Mouse (Mus musculus) Patski (cell line): ENCODE data around the gene Bdp1. TPM values are rescaled to one million over a fixed set of nuclear protein-coding genes. Genes with fewer than 3 reads are reported as not detected.
"Not testable (repeated sequence)": the region's sequence is repeated elsewhere in the genome, so short reads cannot be mapped to it uniquely, and the experiment has no call there.

Experiments used
- ATAC-seq: fragments of 100-300 bp; one replicate; pipeline ENCODE4 v1.8.0; 2021
- CTCF ChIA-PET: fragments of 350-600 bp; sonication (Branson Sonifier 250); formaldehyde crosslinking; loops from one replicate; lab custom pipeline; 2022; ENCODE audit warnings: inconsistent platforms; lab: Charles Lee
- POLR2A ChIA-PET: fragments of 350-600 bp; sonication (Branson Sonifier 250); formaldehyde crosslinking; loops from one replicate; lab custom pipeline; 2022; ENCODE audit warnings: antibody characterized with exemption, inconsistent platforms; lab: Charles Lee
- DNase-seq: peaks from one replicate; pipeline ENCODE4 v3.0.0-alpha.2; 2011; ENCODE audit warnings: low read depth, low spot score
- H3K27me3 ChIP-seq: fragments of 371-371 bp; one replicate; pipeline ENCODE4 v1.5.1; 2021
- CTCF ChIP-seq: fragments of 100-300 bp; IDR thresholded peaks from one replicate; pipeline ENCODE4 v1.5.1; 2021
- in situ Hi-C: fragments of 300-500 bp; cut with MboI; formaldehyde crosslinking; loops from 3 replicates; pipeline ENCODE4 v1.11.1; 2018; ENCODE audit warnings: low pct_unique_long_range_greater_than_20kb, mixed read lengths
- polyA plus RNA-seq: library from polyadenylated mRNA; unstranded; gene quantifications from one replicate; pipeline ENCODE4 v1.2.3, GENCODE M21; 2021

The Bdp1 gene
- polyA plus RNA-seq, 1 experiment from 2014 or later, result 17.8 TPM

DNA sequence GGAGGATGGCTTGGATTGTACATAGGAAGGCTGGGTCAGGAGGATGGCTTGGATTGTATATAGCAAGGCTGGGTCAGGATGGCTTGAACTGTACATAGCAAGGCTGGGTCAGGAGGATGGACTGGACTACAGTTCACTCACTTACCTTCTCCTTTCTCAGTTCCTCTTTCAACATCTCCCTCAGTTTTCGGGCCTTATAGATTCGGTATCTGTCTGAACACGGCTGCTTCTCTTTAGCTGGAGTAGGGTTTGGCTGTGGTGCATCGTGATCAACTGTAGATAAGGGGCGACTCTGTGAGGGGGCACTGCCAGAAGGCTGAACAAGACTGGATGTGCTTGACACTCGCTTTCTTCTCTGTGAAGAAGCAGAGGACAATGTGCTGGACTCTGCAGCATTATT, 5.1 kb downstream of the Bdp1 start:
- in situ Hi-C loops, result loop anchor here (25.0 kb wide), 1 partner anchor 538 kb away; no protein-coding TSS in a partner anchor
- DNase-seq (no peak), ATAC-seq (no peak)
- no peak for TF ChIP-seq CTCF
- POLR2A ChIA-PET, result no interaction called here
- no peaks in the 10 kb centered on the region for H3K27me3 ChIP-seq
- CTCF ChIA-PET, result interaction anchor here (2.2 kb wide), 1 partner anchor 15 kb away, joined by 10 read pairs; no protein-coding TSS in a partner anchor

DNA sequence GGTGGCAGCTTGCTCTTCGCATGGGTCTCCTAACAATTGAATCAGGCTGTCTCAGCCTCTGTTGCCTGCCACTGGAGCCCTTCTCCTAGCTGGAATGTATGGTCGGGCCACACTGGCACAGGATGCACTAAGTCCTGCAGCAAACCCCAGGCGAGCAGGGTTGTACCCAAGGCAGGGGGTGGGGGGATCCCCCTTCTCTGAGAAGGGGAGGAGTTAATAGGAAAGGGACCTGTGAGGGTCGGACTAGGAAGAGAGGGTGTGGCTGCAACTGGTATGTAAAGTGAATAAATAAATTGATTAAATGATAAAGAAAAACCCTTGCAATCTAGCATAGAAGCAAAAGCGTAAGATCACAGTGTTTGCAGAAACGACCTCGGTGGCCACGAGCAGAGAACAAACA, 32.4 kb downstream of the Bdp1 start:
- CTCF ChIA-PET, result no interaction called here
- H3K27me3 ChIP-seq, result no peaks in the 10 kb centered on the region
- DNase-seq, result no peak
- POLR2A ChIA-PET, result no interaction called here
- no peak for TF ChIP-seq CTCF
- no peak for ATAC-seq
- in situ Hi-C loops, result no loop called here

DNA sequence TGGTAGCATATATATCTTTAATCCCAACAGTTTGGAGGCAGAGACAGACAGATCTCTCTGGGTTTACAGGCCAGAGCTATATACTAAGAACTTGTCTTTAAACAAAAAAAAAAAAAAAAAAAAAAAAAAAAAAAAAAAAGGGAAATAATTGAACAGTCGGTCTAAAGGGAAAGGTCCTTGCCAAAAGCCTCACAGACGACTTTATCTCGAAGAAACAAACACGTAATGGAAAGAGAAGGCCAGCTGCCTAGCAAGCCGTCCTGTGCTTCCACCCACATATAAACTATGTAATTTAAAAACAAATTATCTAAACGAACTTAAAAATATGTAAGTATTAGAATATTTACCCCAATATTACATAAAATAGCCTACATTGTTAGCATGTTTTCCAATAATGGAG, 36.0 kb downstream of the Bdp1 start:
- CTCF ChIA-PET, result interaction anchor here (1.4 to 1.7 kb wide), 2 partner anchors 17 to 33 kb away, joined by 3 read pairs; no protein-coding TSS in a partner anchor
- DNase-seq (no peak), ATAC-seq (no peak)
- in situ Hi-C loops, result no loop called here
- no peaks in the 10 kb centered on the region for H3K27me3 ChIP-seq
- POLR2A ChIA-PET, result no interaction called here
- no peak for TF ChIP-seq CTCF

DNA sequence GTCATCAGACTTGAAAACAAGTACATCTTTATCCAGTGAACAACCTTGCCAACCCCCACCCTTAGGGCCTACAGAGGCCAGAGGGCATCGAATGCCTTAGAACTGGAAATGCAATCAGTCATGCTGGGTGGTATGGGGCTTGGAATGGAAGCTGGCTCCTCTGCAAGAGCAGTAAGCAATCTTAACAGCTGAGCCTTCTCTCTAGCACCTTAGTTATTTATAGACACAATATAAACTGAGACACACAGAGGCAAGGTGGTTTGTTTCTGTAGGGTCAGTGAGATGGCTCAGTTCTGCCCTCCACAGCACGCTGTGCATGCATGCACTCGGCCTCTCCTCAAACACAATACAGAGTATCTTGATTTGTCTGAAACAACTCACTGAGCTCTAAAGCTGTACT, 39.9 kb downstream of the Bdp1 start:
- ATAC-seq (no peak), DNase-seq (no peak)
- CTCF ChIA-PET, result interaction anchor here (0.8 kb wide), 1 partner anchor 31 kb away, joined by 3 read pairs; no protein-coding TSS in a partner anchor
- H3K27me3 ChIP-seq, result no peaks in the 10 kb centered on the region
- in situ Hi-C loops, result no loop called here
- TF ChIP-seq CTCF, result no peak
- POLR2A ChIA-PET, result no interaction called here

DNA sequence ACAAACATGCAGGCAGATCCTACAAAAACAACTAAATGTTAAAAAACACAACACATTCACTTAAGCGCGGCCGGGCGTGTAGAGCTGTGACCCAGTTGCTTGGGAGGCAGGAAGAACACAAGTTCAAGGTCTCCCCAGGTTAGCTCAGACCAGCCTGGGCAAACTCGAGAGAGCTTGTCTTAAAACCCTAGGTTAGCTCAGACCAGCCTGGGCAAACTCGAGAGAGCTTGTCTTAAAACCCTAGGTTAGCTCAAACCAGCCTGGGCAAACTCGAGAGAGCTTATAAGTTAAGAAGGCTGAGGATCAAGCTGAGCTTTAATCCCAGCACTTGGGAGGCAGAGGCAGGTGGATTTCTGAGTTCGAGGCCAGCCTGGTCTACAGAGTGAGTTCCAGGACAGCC, 46.1 kb downstream of the Bdp1 start:
- in situ Hi-C loops, result not testable (repeated sequence)

DNA sequence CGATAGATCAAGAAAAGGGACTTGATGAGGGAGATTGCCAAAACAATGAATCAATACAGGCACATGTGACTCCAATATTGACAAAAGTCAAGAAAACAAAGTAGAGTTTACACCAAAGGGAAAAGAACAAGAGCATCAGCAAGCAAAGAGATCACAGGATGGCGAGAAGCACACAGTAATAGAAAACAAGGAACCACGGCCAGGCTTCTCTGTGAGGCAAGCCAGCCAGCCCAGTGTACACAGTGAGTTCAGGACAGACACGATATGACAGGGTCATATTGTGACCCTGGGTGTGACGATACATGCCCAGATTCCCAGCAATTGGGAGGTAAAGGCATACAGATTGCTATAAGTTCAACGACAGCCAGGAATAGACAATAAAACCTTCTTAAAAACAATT, 77.9 kb downstream of the Bdp1 start:
- CTCF ChIA-PET, result no interaction called here
- no peaks in the 10 kb centered on the region for H3K27me3 ChIP-seq
- no peak for ATAC-seq
- in situ Hi-C loops, result no loop called here
- POLR2A ChIA-PET, result no interaction called here
- TF ChIP-seq CTCF, result no peak
- DNase-seq, result no peak

More for the DNA sequence above, 46.1 kb downstream of the Bdp1 start:
- CTCF ChIA-PET, result interaction anchor here (1.4 kb wide), 1 partner anchor 38 kb away, joined by 4 read pairs; no protein-coding TSS in a partner anchor
- DNase-seq, ATAC-seq, POLR2A ChIA-PET, H3K27me3 ChIP-seq: not testable (repeated sequence)

DNA sequence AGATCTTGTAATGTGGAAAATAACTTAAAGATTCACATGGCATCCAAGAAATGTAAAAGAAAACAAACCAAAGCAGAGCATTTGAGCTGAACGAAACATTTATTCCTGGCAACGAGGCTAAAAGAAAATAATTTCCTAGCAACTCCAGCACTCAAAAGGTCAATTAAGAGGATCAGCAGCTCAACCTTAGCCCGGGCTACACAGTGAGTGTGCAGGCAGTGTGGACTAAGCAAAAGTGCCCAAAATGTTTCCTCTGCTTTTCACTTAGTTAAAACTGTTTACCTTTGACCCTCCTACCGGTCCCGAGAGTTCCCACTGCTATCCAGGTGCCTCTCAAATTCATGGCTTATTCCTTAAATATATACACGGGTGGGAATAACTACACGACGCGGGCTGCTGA, 87.0 kb downstream of the Bdp1 start:
- DNase-seq (no peak), ATAC-seq (no peak)
- CTCF ChIA-PET, result interaction anchor here (1.0 to 3.4 kb wide), 2 partner anchors 14 to 23 kb away, joined by 3 to 19 read pairs; no protein-coding TSS in a partner anchor
- POLR2A ChIA-PET, result no interaction called here
- no peaks in the 10 kb centered on the region for H3K27me3 ChIP-seq
- in situ Hi-C loops, result no loop called here
- no peak for TF ChIP-seq CTCF

DNA sequence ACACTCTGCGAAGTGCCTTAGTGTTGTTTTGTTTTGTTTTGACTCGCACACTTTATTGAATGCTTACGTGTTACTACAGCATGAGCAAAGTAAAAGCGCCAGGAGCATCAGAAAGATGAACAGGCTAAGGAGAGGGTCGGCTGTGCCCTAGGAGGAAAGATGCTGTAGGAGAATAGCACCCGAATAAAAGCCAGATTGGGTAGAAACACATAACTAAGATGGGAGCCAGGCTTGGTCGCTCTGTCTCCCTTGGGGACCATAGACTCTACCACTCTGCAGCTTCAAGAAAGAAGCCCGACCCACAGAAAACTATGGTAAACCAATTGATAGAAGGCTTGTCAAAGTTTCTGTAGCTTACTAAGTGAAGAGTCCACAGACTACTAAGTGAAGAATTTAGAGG, 87.9 kb downstream of the Bdp1 start:
- ATAC-seq, result peak; percentile 9
- in situ Hi-C loops, result no loop called here

DNA sequence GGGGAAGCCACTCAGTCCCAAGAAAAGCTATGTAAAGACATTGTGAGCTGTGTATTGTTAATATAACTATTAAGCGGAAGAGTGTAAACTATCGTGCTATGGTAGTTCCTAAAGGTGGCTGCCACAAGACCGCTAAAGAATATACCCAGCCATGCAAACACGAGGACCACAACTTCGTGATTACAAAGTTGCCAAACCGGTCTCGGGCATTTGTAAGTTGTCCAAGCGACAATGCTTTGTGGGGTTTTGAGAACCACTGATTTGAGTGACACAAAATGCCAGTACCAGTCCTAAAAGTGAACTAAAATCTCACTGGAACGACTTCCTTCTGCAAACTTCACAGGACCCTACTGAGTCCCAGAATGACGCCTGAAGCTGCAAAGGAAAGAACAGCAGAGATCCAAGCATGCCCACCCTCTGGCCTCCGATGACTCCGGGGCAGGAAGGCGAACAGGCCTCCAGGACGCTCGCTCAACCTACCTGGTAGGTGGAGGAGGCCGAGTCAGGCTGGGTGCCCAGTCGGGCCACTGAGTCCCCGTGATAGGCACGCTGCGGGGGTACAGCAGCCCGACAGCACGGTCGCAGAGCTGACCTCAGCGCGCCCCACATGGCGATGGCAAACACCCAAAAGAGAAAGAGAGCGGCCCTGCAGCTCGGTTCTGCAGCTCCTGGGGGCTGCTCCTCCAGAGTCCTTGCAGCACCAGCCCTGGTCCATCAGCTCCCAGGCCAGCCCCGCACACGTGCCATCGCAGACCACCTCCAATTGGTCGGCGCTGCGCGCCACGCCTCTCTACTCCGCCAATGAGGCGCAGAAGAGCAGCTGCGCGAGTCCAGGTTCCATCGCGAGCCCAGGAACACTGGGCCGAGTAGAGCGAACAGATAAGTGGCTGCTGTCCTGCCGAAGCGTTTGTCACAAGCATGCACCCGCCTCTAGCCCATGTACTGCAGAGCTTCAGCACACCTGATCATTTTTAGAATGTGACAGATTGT, 88.7 kb downstream of the Bdp1 start, which contains the start of gene Mccc2:
Gene Mccc2, minus strand, starts transcription at position 734 of the 990 bp plus-strand sequence.
- POLR2A ChIA-PET, result interaction anchor here (0.9 kb wide), 1 partner anchor 14 kb away, joined by 3 read pairs; no protein-coding TSS in a partner anchor
- DNase-seq (peak; percentile 70), ATAC-seq (peak; percentile 100)
- no peaks in the 10 kb centered on the region for H3K27me3 ChIP-seq
- CTCF ChIA-PET, result interaction anchor here (1.1 to 3.4 kb wide), 4 partner anchors 8 to 156 kb away, joined by 4 to 19 read pairs (median 6); no protein-coding TSS in a partner anchor
- in situ Hi-C loops, result no loop called here
- no peak for TF ChIP-seq CTCF

More for the DNA sequence above, 87.9 kb downstream of the Bdp1 start:
- TF ChIP-seq CTCF, result no peak
- DNase-seq, result no peak
- ChIA-PET CTCF (interaction anchor here (1.0 to 3.4 kb wide), 4 partner anchors 9 to 157 kb away, joined by 3 to 19 read pairs (median 6); no protein-coding TSS in a partner anchor), POLR2A (interaction anchor here (0.9 kb wide), 1 partner anchor 14 kb away, joined by 3 read pairs; no protein-coding TSS in a partner anchor)
- no peaks in the 10 kb centered on the region for H3K27me3 ChIP-seq

DNA sequence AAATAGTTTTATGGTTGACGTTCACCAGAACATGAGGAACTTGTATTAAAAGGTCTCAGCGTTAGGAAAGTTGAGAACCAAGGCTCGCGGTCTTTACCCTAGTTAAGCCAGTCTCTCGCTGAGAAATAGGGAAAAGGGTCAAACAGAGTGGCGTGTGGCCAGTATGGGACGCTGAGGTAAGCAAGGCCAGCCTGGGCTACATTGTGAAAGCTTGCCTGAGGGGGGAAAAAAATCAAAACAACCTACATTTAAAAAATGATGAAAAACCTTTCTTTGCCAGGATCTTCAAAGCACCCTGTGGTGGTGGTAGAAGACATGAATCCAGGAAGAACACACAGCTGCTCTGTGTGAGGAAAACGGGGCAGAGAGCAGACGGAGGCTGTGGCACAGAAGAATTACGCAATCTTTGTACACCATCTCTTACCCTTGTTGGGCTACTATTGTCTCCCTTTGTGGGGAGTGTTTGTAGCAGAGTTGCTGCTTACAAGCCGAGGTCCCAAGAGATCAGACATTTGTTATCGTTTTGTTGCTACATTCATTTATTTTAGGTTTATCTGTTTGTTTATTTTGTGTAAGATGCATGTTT, 97.9 kb downstream of the Bdp1 start:
- DNase-seq (no peak), ATAC-seq (no peak)
- no peaks in the 10 kb centered on the region for H3K27me3 ChIP-seq
- in situ Hi-C loops, result no loop called here
- no peak for TF ChIP-seq CTCF
- POLR2A ChIA-PET, result no interaction called here
- CTCF ChIA-PET, result interaction anchor here (1.2 kb wide), 1 partner anchor 8 kb away, joined by 4 read pairs; no protein-coding TSS in a partner anchor
